Mouse (Mus musculus): ENCODE data around the gene Pnpo. TPM values are rescaled to one million over a fixed set of nuclear protein-coding genes. Genes with fewer than 3 reads are reported as not detected.

Pnpo gene
- polyA plus RNA-seq, 1 experiment: 83.7 TPM

GRCm38 (mm10) chr11:96944844-96945580, 1.2 kb upstream of the Pnpo start:
- H3K36me3 ChIP-seq (ENCODE audit: control insufficient read depth): peaks cover 83% of the 10 kb centered on the region
- H3K27me3 ChIP-seq (ENCODE audit: control insufficient read depth): no peaks in the 10 kb centered on the region
- H3K9me3 ChIP-seq (ENCODE audit: control insufficient read depth, low read length): peaks cover 11% of the 10 kb centered on the region
- H3K4me3 ChIP-seq (replicated peaks): peak overlapping the region; percentile 78
- TF ChIP-seq TAL1 (IDR thresholded peaks at IDR 0.05; ENCODE audit: low read length): peak; percentile 42; the same call in 2 of the 3 replicates
- no peak for TF ChIP-seq GATA1 (IDR thresholded peaks at IDR 0.05; ENCODE audit: low read length)
- peaks cover 95% of the 10 kb centered on the region for H3K4me1 ChIP-seq (ENCODE audit: control insufficient read depth)

GRCm38 (mm10) chr11:96941989-96942590, 1.7 kb downstream of the Pnpo start:
- H3K4me3 ChIP-seq (replicated peaks): peak overlapping the region; percentile 78
- peaks cover 95% of the 10 kb centered on the region for H3K4me1 ChIP-seq (ENCODE audit: control insufficient read depth)
- H3K36me3 ChIP-seq (ENCODE audit: control insufficient read depth): peaks cover 83% of the 10 kb centered on the region
- TF ChIP-seq TAL1 (IDR thresholded peaks at IDR 0.05; ENCODE audit: low read length): peak; percentile 71
- peak; percentile 64 for TF ChIP-seq GATA1 (IDR thresholded peaks at IDR 0.05; ENCODE audit: low read length)
- H3K27me3 ChIP-seq (ENCODE audit: control insufficient read depth): no peaks in the 10 kb centered on the region
- H3K9me3 ChIP-seq (ENCODE audit: control insufficient read depth, low read length): no peaks in the 10 kb centered on the region

GRCm38 (mm10) chr11:96940578-96941465, 3.0 kb downstream of the Pnpo start:
- peak; percentile 40; the same call in 1 of the 2 replicates for TF ChIP-seq GATA1 (IDR thresholded peaks at IDR 0.05; ENCODE audit: low read length)
- peak; percentile 67 for TF ChIP-seq TAL1 (IDR thresholded peaks at IDR 0.05; ENCODE audit: low read length)
- H3K36me3 ChIP-seq (ENCODE audit: control insufficient read depth): peaks cover 85% of the 10 kb centered on the region

GRCm38 (mm10) chr11:96938426-96938800, 5.4 kb downstream of the Pnpo start:
- peak overlapping the region; percentile 78 for H3K4me3 ChIP-seq (replicated peaks)

More at GRCm38 (mm10) chr11:96940578-96941465, 3.0 kb downstream of the Pnpo start:
- H3K4me1 ChIP-seq (ENCODE audit: control insufficient read depth): peaks cover 96% of the 10 kb centered on the region
- H3K9me3 ChIP-seq (ENCODE audit: control insufficient read depth, low read length): no peaks in the 10 kb centered on the region
- H3K4me3 ChIP-seq (replicated peaks): peak overlapping the region; percentile 78
- no peaks in the 10 kb centered on the region for H3K27me3 ChIP-seq (ENCODE audit: control insufficient read depth)

GRCm38 (mm10) chr11:96937549-96938425, 6.0 kb downstream of the Pnpo start:
- H3K9me3 ChIP-seq (ENCODE audit: control insufficient read depth, low read length): no peaks in the 10 kb centered on the region
- H3K4me1 ChIP-seq (ENCODE audit: control insufficient read depth): peaks cover 99% of the 10 kb centered on the region
- H3K27me3 ChIP-seq (ENCODE audit: control insufficient read depth): no peaks in the 10 kb centered on the region
- no peak for TF ChIP-seq TAL1 (IDR thresholded peaks at IDR 0.05; ENCODE audit: low read length)
- no peak for TF ChIP-seq GATA1 (IDR thresholded peaks at IDR 0.05; ENCODE audit: low read length)
- H3K36me3 ChIP-seq (ENCODE audit: control insufficient read depth): peaks cover 95% of the 10 kb centered on the region
- peak overlapping the region; percentile 78 for H3K4me3 ChIP-seq (replicated peaks)

More at GRCm38 (mm10) chr11:96938426-96938800, 5.4 kb downstream of the Pnpo start:
- Histone ChIP-seq H3K27me3 (ENCODE audit: control insufficient read depth) (no peaks in the 10 kb centered on the region), H3K9me3 (ENCODE audit: control insufficient read depth, low read length) (no peaks in the 10 kb centered on the region), H3K36me3 (ENCODE audit: control insufficient read depth) (peaks cover 98% of the 10 kb centered on the region), H3K4me1 (ENCODE audit: control insufficient read depth) (peaks cover 97% of the 10 kb centered on the region)
- TF ChIP-seq TAL1 (IDR thresholded peaks at IDR 0.05; ENCODE audit: low read length) (no peak), GATA1 (IDR thresholded peaks at IDR 0.05; ENCODE audit: low read length) (no peak)

- no peak overlapping the region for H3K4me3 ChIP-seq (replicated peaks)
- peaks cover 81% of the 10 kb centered on the region for H3K36me3 ChIP-seq (ENCODE audit: control insufficient read depth)
- TF ChIP-seq GATA1 (IDR thresholded peaks at IDR 0.05; ENCODE audit: low read length) (no peak), TAL1 (IDR thresholded peaks at IDR 0.05; ENCODE audit: low read length) (no peak)
- H3K27me3 ChIP-seq (ENCODE audit: control insufficient read depth): no peaks in the 10 kb centered on the region
- no peaks in the 10 kb centered on the region for H3K9me3 ChIP-seq (ENCODE audit: control insufficient read depth, low read length)
- H3K4me1 ChIP-seq (ENCODE audit: control insufficient read depth): peaks cover 96% of the 10 kb centered on the region
Observed at GRCm38 (mm10) chr11:96935872-96936650, 7.7 kb downstream of the Pnpo start.

- H3K4me1 ChIP-seq (ENCODE audit: control insufficient read depth): peaks cover 95% of the 10 kb centered on the region
- H3K4me3 ChIP-seq (replicated peaks): peak overlapping the region; percentile 45
- no peak for TF ChIP-seq TAL1 (IDR thresholded peaks at IDR 0.05; ENCODE audit: low read length)
- no peak for TF ChIP-seq GATA1 (IDR thresholded peaks at IDR 0.05; ENCODE audit: low read length)
- no peaks in the 10 kb centered on the region for H3K27me3 ChIP-seq (ENCODE audit: control insufficient read depth)
- no peaks in the 10 kb centered on the region for H3K9me3 ChIP-seq (ENCODE audit: control insufficient read depth, low read length)
- H3K36me3 ChIP-seq (ENCODE audit: control insufficient read depth): peaks cover 69% of the 10 kb centered on the region
Observed at GRCm38 (mm10) chr11:96934921-96935356, 8.8 kb downstream of the Pnpo start.
